Mouse (Mus musculus): Measurements from ENCODE around the gene Gm10638. TPM values are rescaled to one million over a fixed set of nuclear protein-coding genes. Genes with fewer than 3 reads are reported as not detected.

Gm10638 gene
- total and polyA plus RNA-seq, 2 experiments: 0.16 TPM; not detected in 1

- H3K27ac ChIP-seq (replicated peaks; ENCODE audit: insufficient read depth, low read depth, low read length): no peak overlapping the region
- no peaks in the 10 kb centered on the region for H3K4me1 ChIP-seq (ENCODE audit: control insufficient read depth, insufficient read depth, low read length)
- WGBS: 93% methylated on average over 3 of the region's 3 CpGs
- DNase-seq (ENCODE audit: extremely low read depth, low read depth, low spot score): no peak
- no peak for TF ChIP-seq POLR2A (IDR thresholded peaks at IDR 0.05; ENCODE audit: extremely low read depth, insufficient read depth, low read length)
- no peak for TF ChIP-seq CTCF (IDR thresholded peaks at IDR 0.05; ENCODE audit: low read depth, low read length)
- H3K36me3 ChIP-seq (ENCODE audit: control insufficient read depth, insufficient read depth, low read length): peaks cover 68% of the 10 kb centered on the region
- no peak overlapping the region for H3K9ac ChIP-seq (ENCODE audit: low read depth, low read length)
- H3K4me3 ChIP-seq (ENCODE audit: insufficient read depth, low read depth, low read length): no peak overlapping the region
- no peaks in the 10 kb centered on the region for H3K79me2 ChIP-seq (ENCODE audit: control insufficient read depth, insufficient read depth, low read length)
- no peaks in the 10 kb centered on the region for H3K27me3 ChIP-seq (ENCODE audit: control insufficient read depth, insufficient read depth, low read length)
These were observed 40.2 kb upstream of the Gm10638 start for GRCm38 (mm10) chr8:86705317-86705716.

GRCm38 (mm10) chr8:86706756-86707155 lies 38.7 kb upstream of the Gm10638 start:
- no peak overlapping the region for H3K4me3 ChIP-seq (ENCODE audit: insufficient read depth, low read depth, low read length)
- H3K27me3 ChIP-seq (ENCODE audit: control insufficient read depth, insufficient read depth, low read length): no peaks in the 10 kb centered on the region
- H3K27ac ChIP-seq (replicated peaks; ENCODE audit: insufficient read depth, low read depth, low read length): no peak overlapping the region
- H3K9ac ChIP-seq (ENCODE audit: low read depth, low read length): no peak overlapping the region
- WGBS: 88% methylated on average over 5 of the region's 5 CpGs
- no peak for DNase-seq (ENCODE audit: extremely low read depth, low read depth, low spot score)
- peaks cover 73% of the 10 kb centered on the region for H3K36me3 ChIP-seq (ENCODE audit: control insufficient read depth, insufficient read depth, low read length)
- no peaks in the 10 kb centered on the region for H3K4me1 ChIP-seq (ENCODE audit: control insufficient read depth, insufficient read depth, low read length)
- no peaks in the 10 kb centered on the region for H3K79me2 ChIP-seq (ENCODE audit: control insufficient read depth, insufficient read depth, low read length)
- no peak for TF ChIP-seq POLR2A (IDR thresholded peaks at IDR 0.05; ENCODE audit: extremely low read depth, insufficient read depth, low read length)

- DNase-seq (ENCODE audit: extremely low read depth, low read depth, low spot score): no peak
- TF ChIP-seq CTCF (IDR thresholded peaks at IDR 0.05; ENCODE audit: low read depth, low read length): no peak
- TF ChIP-seq POLR2A (IDR thresholded peaks at IDR 0.05; ENCODE audit: extremely low read depth, insufficient read depth, low read length): no peak
- Histone ChIP-seq H3K27me3 (ENCODE audit: control insufficient read depth, insufficient read depth, low read length) (no peaks in the 10 kb centered on the region), H3K9ac (ENCODE audit: low read depth, low read length) (no peak overlapping the region), H3K79me2 (ENCODE audit: control insufficient read depth, insufficient read depth, low read length) (no peaks in the 10 kb centered on the region), H3K36me3 (ENCODE audit: control insufficient read depth, insufficient read depth, low read length) (peaks cover 73% of the 10 kb centered on the region), H3K27ac (replicated peaks; ENCODE audit: insufficient read depth, low read depth, low read length) (no peak overlapping the region), H3K4me1 (ENCODE audit: control insufficient read depth, insufficient read depth, low read length) (no peaks in the 10 kb centered on the region), H3K4me3 (ENCODE audit: insufficient read depth, low read depth, low read length) (no peak overlapping the region)
- WGBS: 69% methylated on average over 4 of the region's 4 CpGs
These were observed 37.6 kb upstream of the Gm10638 start for GRCm38 (mm10) chr8:86707873-86708272.

GRCm38 (mm10) chr8:86712594-86712993 lies 32.9 kb upstream of the Gm10638 start:
- DNase-seq (ENCODE audit: extremely low read depth, low read depth, low spot score): no peak
- Histone ChIP-seq H3K79me2 (ENCODE audit: control insufficient read depth, insufficient read depth, low read length) (no peaks in the 10 kb centered on the region), H3K27ac (replicated peaks; ENCODE audit: insufficient read depth, low read depth, low read length) (no peak overlapping the region), H3K27me3 (ENCODE audit: control insufficient read depth, insufficient read depth, low read length) (no peaks in the 10 kb centered on the region), H3K9ac (ENCODE audit: low read depth, low read length) (no peak overlapping the region), H3K4me1 (ENCODE audit: control insufficient read depth, insufficient read depth, low read length) (no peaks in the 10 kb centered on the region), H3K4me3 (ENCODE audit: insufficient read depth, low read depth, low read length) (no peak overlapping the region), H3K36me3 (ENCODE audit: control insufficient read depth, insufficient read depth, low read length) (peaks cover 84% of the 10 kb centered on the region)
- TF ChIP-seq POLR2A (IDR thresholded peaks at IDR 0.05; ENCODE audit: extremely low read depth, insufficient read depth, low read length) (no peak), CTCF (IDR thresholded peaks at IDR 0.05; ENCODE audit: low read depth, low read length) (no peak)
- WGBS: 96% methylated on average over 3 of the region's 3 CpGs

GRCm38 (mm10) chr8:86713407-86714188 lies 31.9 kb upstream of the Gm10638 start:
- no peak for TF ChIP-seq POLR2A (IDR thresholded peaks at IDR 0.05; ENCODE audit: extremely low read depth, insufficient read depth, low read length)
- DNase-seq (ENCODE audit: extremely low read depth, low read depth, low spot score): no peak
- 94% methylated on average over 14 of the region's 14 CpGs for WGBS
- H3K4me3 ChIP-seq (ENCODE audit: insufficient read depth, low read depth, low read length): no peak overlapping the region
- no peak overlapping the region for H3K9ac ChIP-seq (ENCODE audit: low read depth, low read length)
- no peaks in the 10 kb centered on the region for H3K79me2 ChIP-seq (ENCODE audit: control insufficient read depth, insufficient read depth, low read length)
- H3K27me3 ChIP-seq (ENCODE audit: control insufficient read depth, insufficient read depth, low read length): no peaks in the 10 kb centered on the region
- H3K36me3 ChIP-seq (ENCODE audit: control insufficient read depth, insufficient read depth, low read length): peaks cover 85% of the 10 kb centered on the region
- H3K27ac ChIP-seq (replicated peaks; ENCODE audit: insufficient read depth, low read depth, low read length): no peak overlapping the region
- no peaks in the 10 kb centered on the region for H3K4me1 ChIP-seq (ENCODE audit: control insufficient read depth, insufficient read depth, low read length)

- Histone ChIP-seq H3K9ac (ENCODE audit: low read depth, low read length) (no peak overlapping the region), H3K27ac (replicated peaks; ENCODE audit: insufficient read depth, low read depth, low read length) (no peak overlapping the region), H3K27me3 (ENCODE audit: control insufficient read depth, insufficient read depth, low read length) (no peaks in the 10 kb centered on the region), H3K79me2 (ENCODE audit: control insufficient read depth, insufficient read depth, low read length) (no peaks in the 10 kb centered on the region), H3K36me3 (ENCODE audit: control insufficient read depth, insufficient read depth, low read length) (peaks cover 66% of the 10 kb centered on the region), H3K4me3 (ENCODE audit: insufficient read depth, low read depth, low read length) (no peak overlapping the region), H3K4me1 (ENCODE audit: control insufficient read depth, insufficient read depth, low read length) (no peaks in the 10 kb centered on the region)
- DNase-seq (ENCODE audit: extremely low read depth, low read depth, low spot score): no peak
- TF ChIP-seq POLR2A (IDR thresholded peaks at IDR 0.05; ENCODE audit: extremely low read depth, insufficient read depth, low read length) (no peak), CTCF (IDR thresholded peaks at IDR 0.05; ENCODE audit: low read depth, low read length) (no peak)
- 93% methylated on average over 2 of the region's 2 CpGs for WGBS
These were observed 27.0 kb upstream of the Gm10638 start for GRCm38 (mm10) chr8:86718332-86718994.

Data from liver, adult 2 months (tissue).